Mouse (Mus musculus) liver, postnatal 0 days (tissue): ENCODE data around the gene Ptk7.

Experiments
- CTCF ChIP-seq: sonication (generic); IDR thresholded peaks from 2 replicates; pipeline ENCODE4 v1.5.1; 2016; ENCODE audit warnings: antibody characterized with exemption, low read depth
- EP300 ChIP-seq: IDR thresholded peaks from 2 replicates; pipeline ENCODE4 v1.6.1; 2016; ENCODE audit warnings: antibody characterized with exemption, low read depth, mild to moderate bottlenecking

DNA sequence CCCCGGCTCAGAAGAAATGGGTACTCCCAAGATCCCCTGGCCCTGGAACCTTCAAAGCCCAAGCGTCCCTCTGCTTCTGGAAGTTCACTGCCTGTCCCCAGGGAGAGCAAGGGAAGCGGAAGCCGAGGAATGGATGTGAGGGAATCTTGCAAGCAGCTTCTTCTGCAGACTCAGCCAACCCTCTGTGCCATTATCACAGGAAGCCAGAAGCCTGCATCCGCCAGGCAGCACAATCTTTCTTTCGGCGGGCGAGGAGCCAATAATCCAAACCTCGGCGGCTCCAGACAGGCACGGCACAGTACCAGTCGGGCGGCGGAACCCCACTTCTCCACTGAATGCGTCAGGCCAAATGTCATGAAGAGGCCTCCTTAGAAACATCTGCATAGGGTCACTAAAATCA, 8.0 kb downstream of the Ptk7 start:
- TF ChIP-seq EP300 (peak; percentile 29; the same call in 1 of the 2 replicates), CTCF (no peak)
